Mouse (Mus musculus): ENCODE data around the gene Orai2. TPM values are rescaled to one million over a fixed set of nuclear protein-coding genes. Genes with fewer than 3 reads are reported as not detected.

Orai2 gene
- total and polyA plus RNA-seq, 3 experiments = 43.4 to 53.1 (median 50.2) TPM

GRCm38 (mm10) chr5:136144606-136145430 lies 25.7 kb downstream of the Orai2 start:
- TF ChIP-seq POLR2AphosphoS5 (IDR thresholded peaks at IDR 0.05; ENCODE audit: insufficient replicate concordance, low read depth, low read length) (no peak), GATA2 (IDR thresholded peaks at IDR 0.05; ENCODE audit: borderline replicate concordance, low read depth, low read length) (no peak), TAL1 (conservative IDR thresholded peaks at IDR 0.05; ENCODE audit: low read depth, low read length) (peak; percentile 34; the same call in 1 of the 2 replicates)
- Histone ChIP-seq H3K4me3 (ENCODE audit: low read depth, low read length) (peak overlapping the region; percentile 43; the same call in 1 of the 2 replicates), H3K4me1 (ENCODE audit: insufficient read depth, low read depth, low read length) (peaks cover 69% of the 10 kb centered on the region), H3K27me3 (ENCODE audit: insufficient read depth, low read length) (no peaks in the 10 kb centered on the region), H3K36me3 (replicated peaks) (peaks cover 38% of the 10 kb centered on the region), H3K9me3 (replicated peaks) (0 out of 2 replicates have a peak, but pooled peaks cover 4% of the 10 kb centered on the region)
- ATAC-seq (ENCODE audit: extremely low read depth, insufficient number of reproducible peaks, low FRiP score, poor library complexity, severe bottlenecking) (no peak), DNase-seq (ENCODE audit: low spot score) (no peak)

DNA sequence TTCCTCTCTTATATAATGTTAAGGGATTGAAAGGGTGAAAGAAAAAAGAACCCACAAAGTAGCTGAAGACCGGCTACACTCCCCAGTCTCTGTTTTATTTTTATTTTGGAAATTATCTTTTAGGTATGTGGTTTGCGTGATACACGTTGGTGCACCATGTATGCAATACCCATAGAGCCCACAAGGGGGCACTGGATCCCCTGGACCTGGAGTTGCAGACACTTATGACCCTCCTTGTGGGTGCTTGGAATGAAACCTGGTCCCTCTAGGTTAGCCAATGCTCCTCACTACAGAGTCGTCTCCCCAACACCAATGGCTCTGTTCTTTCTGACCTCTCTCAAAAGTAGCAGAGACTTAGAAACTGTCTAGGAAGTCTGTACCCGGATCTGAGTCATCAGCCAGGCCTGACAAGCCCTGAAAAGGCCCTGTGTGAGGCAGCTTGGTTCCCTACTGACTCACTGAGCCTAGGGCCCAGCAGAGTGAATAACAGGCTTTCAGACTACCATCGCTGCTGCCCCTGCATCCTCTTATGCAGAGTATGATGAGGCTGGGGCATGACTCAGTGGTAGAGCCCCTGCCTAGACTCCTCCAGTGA lies 27.3 kb downstream of the Orai2 start:
- no peak for ATAC-seq (ENCODE audit: extremely low read depth, insufficient number of reproducible peaks, low FRiP score, poor library complexity, severe bottlenecking)
- no peak for TF ChIP-seq TAL1 (conservative IDR thresholded peaks at IDR 0.05; ENCODE audit: low read depth, low read length)
- TF ChIP-seq GATA2 (IDR thresholded peaks at IDR 0.05; ENCODE audit: borderline replicate concordance, low read depth, low read length) = no peak
- peak; percentile 43; the same call in 1 of the 2 replicates for TF ChIP-seq CTCF (IDR thresholded peaks at IDR 0.05; ENCODE audit: low read depth, low read length)
- TF ChIP-seq GATA1 (IDR thresholded peaks at IDR 0.05; ENCODE audit: borderline replicate concordance, low read length) = no peak
- TF ChIP-seq POLR2AphosphoS5 (IDR thresholded peaks at IDR 0.05; ENCODE audit: insufficient replicate concordance, low read depth, low read length) = no peak
- DNase-seq (ENCODE audit: low spot score) = no peak
- Histone ChIP-seq H3K36me3 (replicated peaks) (peaks cover 54% of the 10 kb centered on the region), H3K4me3 (ENCODE audit: low read depth, low read length) (no peak overlapping the region), H3K27me3 (ENCODE audit: insufficient read depth, low read length) (no peaks in the 10 kb centered on the region), H3K9me3 (replicated peaks) (0 out of 2 replicates have a peak, but pooled peaks cover 4% of the 10 kb centered on the region), H3K4me1 (ENCODE audit: insufficient read depth, low read depth, low read length) (peaks cover 72% of the 10 kb centered on the region)

GRCm38 (mm10) chr5:136142746-136143145 lies 27.8 kb downstream of the Orai2 start:
- Histone ChIP-seq H3K36me3 (replicated peaks) (peaks cover 56% of the 10 kb centered on the region), H3K9me3 (replicated peaks) (0 out of 2 replicates have a peak, but pooled peaks cover 4% of the 10 kb centered on the region), H3K4me1 (ENCODE audit: insufficient read depth, low read depth, low read length) (peaks cover 72% of the 10 kb centered on the region), H3K27me3 (ENCODE audit: insufficient read depth, low read length) (no peaks in the 10 kb centered on the region), H3K4me3 (ENCODE audit: low read depth, low read length) (no peak overlapping the region)
- DNase-seq (ENCODE audit: low spot score) (no peak), ATAC-seq (ENCODE audit: extremely low read depth, insufficient number of reproducible peaks, low FRiP score, poor library complexity, severe bottlenecking) (no peak)
- TF ChIP-seq TAL1 (conservative IDR thresholded peaks at IDR 0.05; ENCODE audit: low read depth, low read length) = no peak
- TF ChIP-seq GATA2 (IDR thresholded peaks at IDR 0.05; ENCODE audit: borderline replicate concordance, low read depth, low read length) = no peak
- TF ChIP-seq GATA1 (IDR thresholded peaks at IDR 0.05; ENCODE audit: borderline replicate concordance, low read length) = no peak
- TF ChIP-seq POLR2AphosphoS5 (IDR thresholded peaks at IDR 0.05; ENCODE audit: insufficient replicate concordance, low read depth, low read length) = no peak

GRCm38 (mm10) chr5:136140057-136140482 lies 30.4 kb downstream of the Orai2 start:
- no peak for TF ChIP-seq GATA2 (IDR thresholded peaks at IDR 0.05; ENCODE audit: borderline replicate concordance, low read depth, low read length)
- no peak for TF ChIP-seq POLR2AphosphoS5 (IDR thresholded peaks at IDR 0.05; ENCODE audit: insufficient replicate concordance, low read depth, low read length)
- no peak for TF ChIP-seq CTCF (IDR thresholded peaks at IDR 0.05; ENCODE audit: low read depth, low read length)
- no peak for TF ChIP-seq GATA1 (IDR thresholded peaks at IDR 0.05; ENCODE audit: borderline replicate concordance, low read length)
- no peak for TF ChIP-seq TAL1 (conservative IDR thresholded peaks at IDR 0.05; ENCODE audit: low read depth, low read length)
- ATAC-seq (ENCODE audit: extremely low read depth, insufficient number of reproducible peaks, low FRiP score, poor library complexity, severe bottlenecking) = no peak
- H3K27me3 ChIP-seq (ENCODE audit: insufficient read depth, low read length) = no peaks in the 10 kb centered on the region

DNA sequence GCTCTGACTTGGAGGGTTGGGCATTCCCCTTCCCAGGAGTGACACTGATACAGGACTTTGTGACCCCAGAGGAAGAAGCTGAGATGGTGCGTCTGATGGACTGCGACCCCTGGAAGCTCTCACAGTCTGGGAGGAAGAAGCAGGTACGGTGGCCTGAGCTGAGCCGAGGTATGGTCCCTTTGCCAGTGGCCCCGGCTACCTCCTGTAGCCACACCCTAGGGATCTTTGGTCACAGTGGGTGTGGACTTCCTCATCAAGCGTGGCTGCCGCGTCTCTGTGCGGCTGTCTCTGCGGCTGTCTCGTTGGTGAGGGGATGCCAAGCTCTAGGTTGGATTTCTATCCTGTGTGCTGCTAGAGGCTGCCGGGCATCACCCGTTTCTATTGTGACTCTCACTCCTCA lies 31.1 kb downstream of the Orai2 start:
- Histone ChIP-seq H3K4me3 (ENCODE audit: low read depth, low read length) (no peak overlapping the region; the same call in 1 of the 2 replicates), H3K27me3 (ENCODE audit: insufficient read depth, low read length) (no peaks in the 10 kb centered on the region), H3K36me3 (replicated peaks) (peaks cover 61% of the 10 kb centered on the region), H3K9me3 (replicated peaks) (0 out of 2 replicates have a peak, but pooled peaks cover 4% of the 10 kb centered on the region), H3K4me1 (ENCODE audit: insufficient read depth, low read depth, low read length) (peaks cover 64% of the 10 kb centered on the region)
- DNase-seq (ENCODE audit: low spot score) = no peak
- ATAC-seq (ENCODE audit: extremely low read depth, insufficient number of reproducible peaks, low FRiP score, poor library complexity, severe bottlenecking) = no peak
- no peak for TF ChIP-seq POLR2AphosphoS5 (IDR thresholded peaks at IDR 0.05; ENCODE audit: insufficient replicate concordance, low read depth, low read length)
- TF ChIP-seq CTCF (IDR thresholded peaks at IDR 0.05; ENCODE audit: low read depth, low read length) = no peak
- TF ChIP-seq GATA2 (IDR thresholded peaks at IDR 0.05; ENCODE audit: borderline replicate concordance, low read depth, low read length) = no peak

More at GRCm38 (mm10) chr5:136140057-136140482, 30.4 kb downstream of the Orai2 start:
- DNase-seq (ENCODE audit: low spot score) = no peak
- Histone ChIP-seq H3K4me1 (ENCODE audit: insufficient read depth, low read depth, low read length) (peaks cover 64% of the 10 kb centered on the region), H3K9me3 (replicated peaks) (0 out of 2 replicates have a peak, but pooled peaks cover 4% of the 10 kb centered on the region), H3K4me3 (ENCODE audit: low read depth, low read length) (no peak overlapping the region), H3K36me3 (replicated peaks) (peaks cover 54% of the 10 kb centered on the region)

GRCm38 (mm10) chr5:136137658-136138274 lies 32.7 kb downstream of the Orai2 start:
- H3K4me3 ChIP-seq (ENCODE audit: low read depth, low read length) = peak overlapping the region; percentile 54; the same call in 1 of the 2 replicates
- no peaks in the 10 kb centered on the region for H3K9me3 ChIP-seq (replicated peaks)
- no peaks in the 10 kb centered on the region for H3K27me3 ChIP-seq (ENCODE audit: insufficient read depth, low read length)
- no peak for ATAC-seq (ENCODE audit: extremely low read depth, insufficient number of reproducible peaks, low FRiP score, poor library complexity, severe bottlenecking)
- H3K36me3 ChIP-seq (replicated peaks) = peaks cover 75% of the 10 kb centered on the region
- peaks cover 65% of the 10 kb centered on the region for H3K4me1 ChIP-seq (ENCODE audit: insufficient read depth, low read depth, low read length)
- TF ChIP-seq POLR2AphosphoS5 (IDR thresholded peaks at IDR 0.05; ENCODE audit: insufficient replicate concordance, low read depth, low read length) (no peak), CTCF (IDR thresholded peaks at IDR 0.05; ENCODE audit: low read depth, low read length) (peak; percentile 62; the same call in 1 of the 2 replicates), GATA2 (IDR thresholded peaks at IDR 0.05; ENCODE audit: borderline replicate concordance, low read depth, low read length) (no peak), TAL1 (conservative IDR thresholded peaks at IDR 0.05; ENCODE audit: low read depth, low read length) (no peak), GATA1 (IDR thresholded peaks at IDR 0.05; ENCODE audit: borderline replicate concordance, low read length) (no peak)
- DNase-seq (ENCODE audit: low spot score) = no peak

Measured in G1E (cell line).